ENCODE assay signal across 27 mouse cellular contexts in the genomic region with DNA sequence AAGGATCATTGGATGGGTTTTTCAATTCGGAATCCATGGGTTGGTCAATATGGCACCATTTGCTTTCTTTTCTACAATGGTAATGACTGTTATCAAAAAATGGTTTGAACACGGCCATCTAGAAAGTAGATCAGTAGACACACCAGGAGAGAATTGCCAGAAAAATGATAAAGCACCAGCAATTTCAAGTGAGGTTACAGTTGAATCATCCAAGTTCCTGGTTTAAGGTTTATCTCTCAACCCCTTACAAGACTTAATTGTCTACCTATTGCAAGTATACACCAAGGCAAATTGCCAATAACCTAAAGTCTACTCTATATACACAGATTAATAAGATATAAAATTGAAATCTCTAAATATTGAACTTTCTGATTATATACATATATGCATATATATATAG. TPM values are rescaled to one million over a fixed set of nuclear protein-coding genes. Genes with fewer than 3 reads are reported as not detected.
"Had no signal": no experiment of that assay in that cellular context is flagged by ENCODE, and none has a peak within 500 bp of the region (broad histone marks: within the 10 kb centered on the region; RNA-seq: fewer than 3 reads in every experiment).

No protein-coding gene starts in this region.

- H3K27me3 ChIP-seq: embryonic facial prominence, embryonic 12.5 days; embryonic facial prominence, embryonic 13.5 days; embryonic facial prominence, embryonic 15.5 days; forebrain, embryonic 12.5 days; forebrain, embryonic 13.5 days; forebrain, embryonic 15.5 days had no signal

- H3K4me3 ChIP-seq: embryonic facial prominence, embryonic 10.5 days; embryonic facial prominence, embryonic 12.5 days; embryonic facial prominence, embryonic 13.5 days; embryonic facial prominence, embryonic 15.5 days; erythroblast, embryonic 14.5 days; forebrain, embryonic 10.5 days; forebrain, embryonic 12.5 days; forebrain, embryonic 13.5 days; forebrain, embryonic 15.5 days; gastrocnemius, adult 2 months; heart, adult 2 months; heart, embryonic 10.5 days had no signal

- H3K9me3 ChIP-seq: embryonic facial prominence, embryonic 10.5 days; embryonic facial prominence, embryonic 12.5 days; embryonic facial prominence, embryonic 13.5 days; embryonic facial prominence, embryonic 15.5 days; forebrain, embryonic 10.5 days; forebrain, embryonic 12.5 days; forebrain, embryonic 13.5 days; forebrain, embryonic 15.5 days; heart, embryonic 10.5 days had no signal

- H3K36me3 ChIP-seq: embryonic facial prominence, embryonic 10.5 days; embryonic facial prominence, embryonic 12.5 days; embryonic facial prominence, embryonic 13.5 days; embryonic facial prominence, embryonic 15.5 days; forebrain, embryonic 10.5 days; forebrain, embryonic 12.5 days; forebrain, embryonic 15.5 days; heart, embryonic 10.5 days had no signal

- H3K9ac ChIP-seq: embryonic facial prominence, embryonic 12.5 days; embryonic facial prominence, embryonic 13.5 days; embryonic facial prominence, embryonic 15.5 days; forebrain, embryonic 12.5 days; forebrain, embryonic 13.5 days; forebrain, embryonic 15.5 days; forebrain, postnatal 0 days had no signal

- H3K27ac ChIP-seq: embryonic facial prominence, embryonic 10.5 days; embryonic facial prominence, embryonic 12.5 days; embryonic facial prominence, embryonic 13.5 days; embryonic facial prominence, embryonic 15.5 days; forebrain, embryonic 10.5 days; forebrain, embryonic 12.5 days; forebrain, embryonic 13.5 days; forebrain, embryonic 15.5 days; gastrocnemius, adult 2 months; heart, adult 2 months; heart, embryonic 10.5 days had no signal

- H3K4me1 ChIP-seq: forebrain, embryonic 15.5 days had no signal

- DNase-seq: cerebellum, adult 9-10 months; cerebellum, adult 9-11 months; cerebellum, postnatal 10 days; cerebellum, postnatal 14 days; cerebellum, postnatal 25 days; cerebellum, postnatal 36 days; embryo, embryonic 11 days; forebrain, postnatal 0 days; gastrocnemius, adult 2 months; gastrocnemius, postnatal 10 days; gastrocnemius, postnatal 14 days; gastrocnemius, postnatal 25 days; gastrocnemius, postnatal 36 days; heart, adult 11 months; heart, adult 18-20 months; heart, adult 2 months had no signal

RNA-seq across cellular contexts. Expression of a gene that starts 53.4 kb away (rescaled TPM):
- total RNA-seq: granulocyte monocyte progenitor cell, adult 5-6 weeks had no signal
